Mouse (Mus musculus): ENCODE results near the gene Zdhhc14. TPM values are rescaled to one million over a fixed set of nuclear protein-coding genes. Genes with fewer than 3 reads are reported as not detected.
A peak's percentile ranks its signal among the peaks of the same experiment; 100 is the strongest.

Zdhhc14 gene
- polyA plus RNA-seq, 1 experiment from 2014 or later = 13.4 TPM

GRCm38 (mm10) chr17:5769776-5770175, 277.4 kb downstream of the Zdhhc14 start:
- WGBS = 30% methylated on average over 7 of the region's 7 CpGs
- no peaks in the 10 kb centered on the region for H3K36me3 ChIP-seq
- H3K4me1 ChIP-seq = peaks cover 19% of the 10 kb centered on the region
- 0 out of 2 replicates have a peak overlapping the region, but pooled peaks have one; percentile 31 for H3K9ac ChIP-seq (replicated peaks)
- peak overlapping the region; percentile 62 for H3K4me2 ChIP-seq
- ATAC-seq (ENCODE audit: low FRiP score) = no peak
- no peaks in the 10 kb centered on the region for H3K27me3 ChIP-seq (replicated peaks)
- H3K9me3 ChIP-seq (replicated peaks) = no peaks in the 10 kb centered on the region
- H3K27ac ChIP-seq (replicated peaks) = peak overlapping the region; percentile 64
- peak overlapping the region; percentile 34; the same call in 1 of the 2 replicates for H3K4me3 ChIP-seq (replicated peaks)

- H3K4me2 ChIP-seq = peak overlapping the region; percentile 62
- H3K4me3 ChIP-seq (replicated peaks) = peak overlapping the region; percentile 34
- H3K4me1 ChIP-seq = peaks cover 19% of the 10 kb centered on the region
- 11% methylated on average over 22 of the region's 22 CpGs for WGBS
- peak overlapping the region; percentile 64 for H3K27ac ChIP-seq (replicated peaks)
- H3K9ac ChIP-seq (replicated peaks) = peak overlapping the region; percentile 31; the same call in 1 of the 2 replicates
- H3K27me3 ChIP-seq (replicated peaks) = no peaks in the 10 kb centered on the region
- ATAC-seq (ENCODE audit: low FRiP score) = peak; percentile 57
- H3K9me3 ChIP-seq (replicated peaks) = no peaks in the 10 kb centered on the region
- no peaks in the 10 kb centered on the region for H3K36me3 ChIP-seq
Observed at GRCm38 (mm10) chr17:5770265-5771249, 278.2 kb downstream of the Zdhhc14 start.

GRCm38 (mm10) chr17:5780213-5780975, 288.0 kb downstream of the Zdhhc14 start:
- Histone ChIP-seq H3K27ac (replicated peaks) (no peak overlapping the region), H3K9me3 (replicated peaks) (no peaks in the 10 kb centered on the region), H3K4me3 (replicated peaks) (no peak overlapping the region), H3K9ac (replicated peaks) (no peak overlapping the region), H3K4me2 (no peak overlapping the region), H3K36me3 (no peaks in the 10 kb centered on the region), H3K4me1 (no peaks in the 10 kb centered on the region; the same call in 1 of the 2 replicates), H3K27me3 (replicated peaks) (no peaks in the 10 kb centered on the region)
- no peak for ATAC-seq (ENCODE audit: low FRiP score)
- 72% methylated on average over 5 of the region's 5 CpGs for WGBS

- H3K36me3 ChIP-seq = no peaks in the 10 kb centered on the region
- no peak overlapping the region for H3K4me2 ChIP-seq
- no peak overlapping the region for H3K9ac ChIP-seq (replicated peaks)
- no peaks in the 10 kb centered on the region; the same call in 1 of the 2 replicates for H3K4me1 ChIP-seq
- H3K9me3 ChIP-seq (replicated peaks) = peaks cover 10% of the 10 kb centered on the region; the same call in 1 of the 2 replicates
- no peak for ATAC-seq (ENCODE audit: low FRiP score)
- no peaks in the 10 kb centered on the region for H3K27me3 ChIP-seq (replicated peaks)
- H3K4me3 ChIP-seq (replicated peaks) = no peak overlapping the region
- H3K27ac ChIP-seq (replicated peaks) = no peak overlapping the region
- 68% methylated on average over 2 of the region's 2 CpGs for WGBS
Observed at GRCm38 (mm10) chr17:5785238-5785637, 292.9 kb downstream of the Zdhhc14 start.

- 92% methylated on average over 12 of the region's 12 CpGs for WGBS
- Histone ChIP-seq H3K27me3 (replicated peaks) (no peaks in the 10 kb centered on the region), H3K9ac (replicated peaks) (no peak overlapping the region), H3K4me3 (replicated peaks) (no peak overlapping the region), H3K4me1 (peaks cover 3% of the 10 kb centered on the region; the same call in 1 of the 2 replicates), H3K27ac (replicated peaks) (no peak overlapping the region), H3K9me3 (replicated peaks) (peaks cover 4% of the 10 kb centered on the region; the same call in 1 of the 2 replicates), H3K36me3 (no peaks in the 10 kb centered on the region), H3K4me2 (no peak overlapping the region)
- ATAC-seq (ENCODE audit: low FRiP score) = no peak
Observed at GRCm38 (mm10) chr17:5792164-5792791, 299.9 kb downstream of the Zdhhc14 start.

GRCm38 (mm10) chr17:5793593-5793992, 301.2 kb downstream of the Zdhhc14 start:
- no peak for ATAC-seq (ENCODE audit: low FRiP score)
- WGBS = 84% methylated on average over 4 of the region's 4 CpGs
- H3K4me1 ChIP-seq = peaks cover 3% of the 10 kb centered on the region; the same call in 1 of the 2 replicates
- no peak overlapping the region for H3K4me2 ChIP-seq
- H3K9ac ChIP-seq (replicated peaks) = no peak overlapping the region
- H3K9me3 ChIP-seq (replicated peaks) = no peaks in the 10 kb centered on the region
- H3K4me3 ChIP-seq (replicated peaks) = no peak overlapping the region
- no peak overlapping the region for H3K27ac ChIP-seq (replicated peaks)
- no peaks in the 10 kb centered on the region for H3K27me3 ChIP-seq (replicated peaks)
- no peaks in the 10 kb centered on the region for H3K36me3 ChIP-seq

GRCm38 (mm10) chr17:5794276-5794675, 301.9 kb downstream of the Zdhhc14 start:
- no peak overlapping the region for H3K4me2 ChIP-seq
- no peaks in the 10 kb centered on the region for H3K36me3 ChIP-seq
- peaks cover 3% of the 10 kb centered on the region; the same call in 1 of the 2 replicates for H3K4me1 ChIP-seq
- no peak for ATAC-seq (ENCODE audit: low FRiP score)
- no peak overlapping the region for H3K4me3 ChIP-seq (replicated peaks)
- no peak overlapping the region for H3K9ac ChIP-seq (replicated peaks)
- H3K9me3 ChIP-seq (replicated peaks) = no peaks in the 10 kb centered on the region
- H3K27me3 ChIP-seq (replicated peaks) = no peaks in the 10 kb centered on the region
- 76% methylated on average over 5 of the region's 5 CpGs for WGBS
- no peak overlapping the region for H3K27ac ChIP-seq (replicated peaks)

- Histone ChIP-seq H3K4me1 (peaks cover 3% of the 10 kb centered on the region; the same call in 1 of the 2 replicates), H3K4me3 (replicated peaks) (no peak overlapping the region), H3K9ac (replicated peaks) (no peak overlapping the region), H3K27me3 (replicated peaks) (no peaks in the 10 kb centered on the region), H3K27ac (replicated peaks) (no peak overlapping the region), H3K4me2 (no peak overlapping the region), H3K9me3 (replicated peaks) (no peaks in the 10 kb centered on the region), H3K36me3 (no peaks in the 10 kb centered on the region)
- no peak for ATAC-seq (ENCODE audit: low FRiP score)
- 71% methylated on average over 5 of the region's 5 CpGs for WGBS
Observed at GRCm38 (mm10) chr17:5795369-5795768, 303.0 kb downstream of the Zdhhc14 start.

- Histone ChIP-seq H3K27me3 (replicated peaks) (no peaks in the 10 kb centered on the region), H3K9me3 (replicated peaks) (no peaks in the 10 kb centered on the region), H3K36me3 (no peaks in the 10 kb centered on the region), H3K4me3 (replicated peaks) (no peak overlapping the region), H3K27ac (replicated peaks) (no peak overlapping the region), H3K9ac (replicated peaks) (no peak overlapping the region), H3K4me2 (no peak overlapping the region), H3K4me1 (peaks cover 3% of the 10 kb centered on the region; the same call in 1 of the 2 replicates)
- WGBS = under 1% methylated on average over 5 of the region's 5 CpGs
- ATAC-seq (ENCODE audit: low FRiP score) = peak; percentile 59; the same call in 1 of the 2 replicates
Observed at GRCm38 (mm10) chr17:5795878-5796277, 303.5 kb downstream of the Zdhhc14 start.

GRCm38 (mm10) chr17:5797124-5797760, 304.9 kb downstream of the Zdhhc14 start:
- Histone ChIP-seq H3K36me3 (no peaks in the 10 kb centered on the region), H3K9me3 (replicated peaks) (no peaks in the 10 kb centered on the region), H3K27ac (replicated peaks) (no peak overlapping the region), H3K27me3 (replicated peaks) (no peaks in the 10 kb centered on the region), H3K4me2 (no peak overlapping the region), H3K4me1 (peaks cover 3% of the 10 kb centered on the region; the same call in 1 of the 2 replicates), H3K9ac (replicated peaks) (no peak overlapping the region), H3K4me3 (replicated peaks) (no peak overlapping the region)
- 69% methylated on average over 5 of the region's 5 CpGs for WGBS
- no peak for ATAC-seq (ENCODE audit: low FRiP score)
